7 mouse cellular contexts compared by ENCODE assay signal in the genomic region with DNA sequence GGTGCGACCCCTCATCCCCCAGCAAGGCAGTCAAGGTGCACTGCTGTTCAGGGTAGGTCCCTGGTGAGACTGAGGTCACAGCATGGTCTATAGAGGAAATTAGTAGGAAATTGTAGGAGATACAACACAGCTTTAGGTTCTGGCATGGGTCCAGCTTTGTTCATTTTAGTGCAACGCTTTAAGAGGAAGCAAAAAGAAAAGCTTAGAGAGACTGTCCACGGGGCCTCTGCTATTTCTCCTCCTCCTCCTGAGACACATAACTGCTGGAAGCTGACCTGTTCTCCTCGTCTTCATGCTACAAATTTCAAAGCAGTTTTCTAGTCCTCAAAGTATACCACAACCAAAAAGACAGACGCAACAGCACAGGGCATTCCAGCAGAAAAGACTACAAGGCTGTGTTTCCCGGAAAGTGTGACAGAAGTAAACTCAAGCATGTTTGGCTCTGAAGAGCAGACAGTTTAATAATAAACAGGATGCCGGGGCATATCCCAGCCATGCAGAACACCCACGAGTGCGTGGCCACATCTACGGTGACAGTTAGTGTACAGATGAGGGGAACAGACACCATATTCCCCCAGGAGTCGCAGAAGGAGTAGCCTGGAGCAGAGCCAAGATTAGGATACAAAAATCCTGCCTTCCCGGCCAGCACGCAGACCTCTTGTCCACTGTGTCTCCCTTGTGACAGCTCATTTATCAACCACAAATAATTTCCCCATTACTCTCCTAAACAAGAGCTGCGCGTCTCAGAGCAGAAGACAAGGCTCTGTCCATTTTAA. TPM values are rescaled to one million over a fixed set of nuclear protein-coding genes. Genes with fewer than 3 reads are reported as not detected.
DNase-seq lines count a peak whose midpoint lies in the region; ATAC-seq lines count a peak whose summit lies in the region.

No protein-coding gene starts in this region.

- no peak overlapping the region; the same call in none of the 2 replicates for H3K9ac ChIP-seq in forebrain, embryonic 14.5 days (ENCODE audit: low read length)
- peak overlapping the region; percentile 23 for H3K9ac ChIP-seq in hindbrain, embryonic 16.5 days (ENCODE audit: low read depth, low read length)
- H3K9ac ChIP-seq in lung, embryonic 16.5 days (ENCODE audit: low read length) = 0 out of 2 replicates have a peak overlapping the region, but pooled peaks have one; percentile 11

- peak overlapping the region; percentile 35; the same call in 1 of the 2 replicates for H3K27ac ChIP-seq in forebrain, embryonic 14.5 days (ENCODE audit: low read depth, low read length)
- peak overlapping the region; percentile 72 for H3K27ac ChIP-seq in hindbrain, embryonic 16.5 days (ENCODE audit: low read depth, low read length)
- peak overlapping the region; percentile 89 for H3K27ac ChIP-seq in lung, embryonic 16.5 days (ENCODE audit: low read length)

- H3K4me3 ChIP-seq in forebrain, embryonic 14.5 days (ENCODE audit: low read depth, low read length) = 0 out of 2 replicates have a peak overlapping the region, but pooled peaks have one; percentile 1
- peak overlapping the region; percentile 22 for H3K4me3 ChIP-seq in hindbrain, embryonic 16.5 days (ENCODE audit: low read length)
- no peak overlapping the region for H3K4me3 ChIP-seq in lung, embryonic 16.5 days (ENCODE audit: low read length)

- peak; percentile 60 for ATAC-seq in forebrain, embryonic 14.5 days
- ATAC-seq in hindbrain, embryonic 16.5 days = peak; percentile 81
- peak; percentile 94 for ATAC-seq in lung, embryonic 16.5 days (ENCODE audit: low read depth)
- ATAC-seq in activated CD4-positive, CD25-positive, alpha-beta regulatory T cell, adult 4 months = no peak

- H3K9me3 ChIP-seq in forebrain, embryonic 14.5 days (replicated peaks; ENCODE audit: control insufficient read depth, low read length) = no peaks in the 10 kb centered on the region
- no peaks in the 10 kb centered on the region for H3K9me3 ChIP-seq in hindbrain, embryonic 16.5 days (ENCODE audit: control insufficient read depth, low read length)
- H3K9me3 ChIP-seq in lung, embryonic 16.5 days (ENCODE audit: control insufficient read depth, low read length) = no peaks in the 10 kb centered on the region

- peak; percentile 40 for DNase-seq in urinary bladder, postnatal 25 days (ENCODE audit: low spot score)
- DNase-seq in urinary bladder, postnatal 36 days (ENCODE audit: low spot score in 2 of 2) = no peak
- DNase-seq in forebrain, embryonic 14.5 days (ENCODE audit: low spot score) = peak; percentile 74
- peak; percentile 10 to 17 for DNase-seq in layer of hippocampus, postnatal 25 days (ENCODE audit: extremely low spot score in 1 of 2, low spot score in 1 of 2)

- peaks cover 12% of the 10 kb centered on the region for H3K4me1 ChIP-seq in forebrain, embryonic 14.5 days (ENCODE audit: control insufficient read depth, insufficient read depth, low read length)
- H3K4me1 ChIP-seq in hindbrain, embryonic 16.5 days (ENCODE audit: control insufficient read depth, insufficient read depth, low read depth, low read length) = peaks cover 16% of the 10 kb centered on the region
- peaks cover 16% of the 10 kb centered on the region for H3K4me1 ChIP-seq in lung, embryonic 16.5 days (replicated peaks; ENCODE audit: control insufficient read depth, insufficient read depth, low read length)

- WGBS in forebrain, embryonic 14.5 days = 27% methylated on average over 15 of the region's 15 CpGs
- 15% methylated on average over 15 of the region's 15 CpGs for WGBS in hindbrain, embryonic 16.5 days
- WGBS in lung, embryonic 16.5 days = 15% methylated on average over 15 of the region's 15 CpGs

- no peaks in the 10 kb centered on the region for H3K27me3 ChIP-seq in forebrain, embryonic 14.5 days (replicated peaks; ENCODE audit: control insufficient read depth, insufficient read depth, low read length)
- no peaks in the 10 kb centered on the region for H3K27me3 ChIP-seq in hindbrain, embryonic 16.5 days (replicated peaks; ENCODE audit: control insufficient read depth, insufficient read depth, low read length)
- no peaks in the 10 kb centered on the region for H3K27me3 ChIP-seq in lung, embryonic 16.5 days (ENCODE audit: control insufficient read depth, insufficient read depth, low read depth, low read length)

- H3K36me3 ChIP-seq in forebrain, embryonic 14.5 days (ENCODE audit: control insufficient read depth, insufficient read depth, low read length) = no peaks in the 10 kb centered on the region
- H3K36me3 ChIP-seq in hindbrain, embryonic 16.5 days (ENCODE audit: control insufficient read depth, insufficient read depth, low read length) = no peaks in the 10 kb centered on the region
- no peaks in the 10 kb centered on the region for H3K36me3 ChIP-seq in lung, embryonic 16.5 days (ENCODE audit: control insufficient read depth, insufficient read depth, low read length)

- H3K4me2 ChIP-seq in forebrain, embryonic 14.5 days (ENCODE audit: low read length) = peak overlapping the region; percentile 44
- peak overlapping the region; percentile 52 for H3K4me2 ChIP-seq in hindbrain, embryonic 16.5 days (ENCODE audit: low read length)
- peak overlapping the region; percentile 44 for H3K4me2 ChIP-seq in lung, embryonic 16.5 days (ENCODE audit: low read depth, low read length)

RNA-seq across cellular contexts. Expression of a gene that starts 53.6 kb away (rescaled TPM):
- 2.4 and 3.2 TPM in 2 replicates for polyA plus RNA-seq in forebrain, embryonic 14.5 days (2014; fragmentation: Nextera tagmentation; extraction: Ambion mirVana)
- polyA plus RNA-seq in hindbrain, embryonic 16.5 days (2015; fragmentation: Nextera tagmentation; extraction: Ambion mirVana) = 3.7 and 4.2 TPM in 2 replicates
- total RNA-seq in layer of hippocampus, postnatal 25 days (2021) = 10 to 100 TPM in 1 of 2 experiments, 1 to 10 TPM in 1; 9.8 to 10.6 TPM
- polyA plus RNA-seq in lung, embryonic 16.5 days (2015; fragmentation: Nextera tagmentation; extraction: Ambion mirVana) = 10.1 and 11.0 TPM in 2 replicates
- 1 to 10 TPM; 3.2 to 3.6 TPM for polyA plus RNA-seq in activated CD4-positive, CD25-positive, alpha-beta regulatory T cell, adult 4 months (2017; shearing (Covaris generic))

Comparison
In these comparisons a context has a peak if more than half of its experiments do, and no peak if none do; other contexts are left out.
1. DNase-seq: peak in urinary bladder, postnatal 25 days (single experiment), forebrain, embryonic 14.5 days (single experiment) and layer of hippocampus, postnatal 25 days (2 of 2); none in urinary bladder, postnatal 36 days (0 of 2).
2. H3K27ac ChIP-seq: peak in every context shown above with its lines; median percentile 89 in lung, embryonic 16.5 days; 72 in hindbrain, embryonic 16.5 days; 35 in forebrain, embryonic 14.5 days.
3. Peak in every context shown above with its lines, with median percentiles within 50 percentile points of each other: H3K4me2 ChIP-seq.